Comparison of ENCODE assay signal across 8 mouse cellular contexts in genomic region chr12:52604256-52604991, GRCm38 (mm10).
DNase-seq lines count a peak whose midpoint lies in the region; ATAC-seq and TF ChIP-seq lines count a peak whose summit lies in the region.

No protein-coding gene starts in this region.

- H3K4me1 ChIP-seq in G1E (ENCODE audit: insufficient read depth, low read depth, low read length) = peaks cover 25% of the 10 kb centered on the region
- no peaks in the 10 kb centered on the region for H3K4me1 ChIP-seq in forebrain, postnatal 0 days (ENCODE audit: insufficient read depth)
- peaks cover 6% of the 10 kb centered on the region for H3K4me1 ChIP-seq in lung, embryonic 15.5 days

- peak; percentile 68 for DNase-seq in G1E (ENCODE audit: low spot score)
- peak; percentile 96 to 97 for DNase-seq in cerebellum, adult 18-20 months
- DNase-seq in forebrain, postnatal 0 days = peak; percentile 98
- peak; percentile 97 for DNase-seq in heart, postnatal 4 days
- peak; percentile 91 to 94 for DNase-seq in layer of hippocampus, adult 8-10 months (ENCODE audit: low spot score in 2 of 2)
- DNase-seq in ovary, adult 18-20 months (ENCODE audit: low spot score) = peak; percentile 87
- DNase-seq in thymus, postnatal 0 days (ENCODE audit: low spot score) = peak; percentile 96

- H3K9ac ChIP-seq in forebrain, postnatal 0 days = peak overlapping the region; percentile 91
- H3K9ac ChIP-seq in lung, embryonic 15.5 days = peak overlapping the region; percentile 73

- H3K9me3 ChIP-seq in G1E (replicated peaks) = no peaks in the 10 kb centered on the region
- no peaks in the 10 kb centered on the region for H3K9me3 ChIP-seq in forebrain, postnatal 0 days (ENCODE audit: low read length)
- H3K9me3 ChIP-seq in lung, embryonic 15.5 days = no peaks in the 10 kb centered on the region

- H3K27me3 ChIP-seq in G1E (ENCODE audit: insufficient read depth, low read length) = no peaks in the 10 kb centered on the region
- H3K27me3 ChIP-seq in forebrain, postnatal 0 days (ENCODE audit: insufficient read depth, low read length) = no peaks in the 10 kb centered on the region
- H3K27me3 ChIP-seq in lung, embryonic 15.5 days = no peaks in the 10 kb centered on the region

- peak overlapping the region; percentile 63 for H3K4me2 ChIP-seq in forebrain, postnatal 0 days (ENCODE audit: low read depth)
- H3K4me2 ChIP-seq in lung, embryonic 15.5 days = peak overlapping the region; percentile 61

- WGBS in forebrain, postnatal 0 days = under 1% methylated on average over 33 of the region's 33 CpGs
- WGBS in lung, embryonic 15.5 days = under 1% methylated on average over 33 of the region's 33 CpGs

- H3K36me3 ChIP-seq in G1E (replicated peaks) = no peaks in the 10 kb centered on the region
- H3K36me3 ChIP-seq in forebrain, postnatal 0 days (ENCODE audit: insufficient read depth) = no peaks in the 10 kb centered on the region
- H3K36me3 ChIP-seq in lung, embryonic 15.5 days = no peaks in the 10 kb centered on the region

- peak; percentile 72 for ATAC-seq in G1E (ENCODE audit: extremely low read depth, insufficient number of reproducible peaks, low FRiP score, poor library complexity, severe bottlenecking)
- peak; percentile 88 for ATAC-seq in forebrain, postnatal 0 days
- peak; percentile 89 for ATAC-seq in lung, embryonic 15.5 days (ENCODE audit: borderline replicate concordance, extremely low read depth, low FRiP score, low TSS enrichment)

- H3K27ac ChIP-seq in forebrain, postnatal 0 days (ENCODE audit: low read depth, low read length) = peak overlapping the region; percentile 96
- H3K27ac ChIP-seq in lung, embryonic 15.5 days = peak overlapping the region; percentile 93

- no peak for TF ChIP-seq CTCF in G1E (IDR thresholded peaks at IDR 0.05; ENCODE audit: low read depth, low read length)
- TF ChIP-seq CTCF in forebrain, postnatal 0 days (IDR thresholded peaks at IDR 0.05; ENCODE audit: low read depth) = no peak

- H3K4me3 ChIP-seq in G1E (ENCODE audit: low read depth, low read length) = peak overlapping the region; percentile 70
- H3K4me3 ChIP-seq in forebrain, postnatal 0 days (ENCODE audit: low read depth, low read length) = peak overlapping the region; percentile 73
- H3K4me3 ChIP-seq in lung, embryonic 15.5 days = peak overlapping the region; percentile 85

Comparison
In these comparisons a context has a peak if more than half of its experiments do, and no peak if none do; other contexts are left out.
1. Peak in every context shown above with its lines: DNase-seq, ATAC-seq, H3K4me3 ChIP-seq and H3K27ac ChIP-seq.